Mouse (Mus musculus) layer of hippocampus, postnatal 36 days (tissue): ENCODE measurements around the gene Aldh18a1. TPM values are rescaled to one million over a fixed set of nuclear protein-coding genes. Genes with fewer than 3 reads are reported as not detected.
"Not testable (repeated sequence)": the region's sequence is repeated elsewhere in the genome, so short reads cannot be mapped to it uniquely, and the experiment has no call there.

Experiments used
- DNase-seq, 2 experiments: peaks; one replicate each; pipeline ENCODE4 v3.0.0; 2022
- total RNA-seq, 2 experiments: library from RNA; stranded (reverse); gene quantifications; 2 replicates each; pipeline ENCODE4 v1.2.3; 2021

The Aldh18a1 gene
- total RNA-seq, 2 experiments from 2014 or later, result 22.8 to 23.0 TPM

DNA sequence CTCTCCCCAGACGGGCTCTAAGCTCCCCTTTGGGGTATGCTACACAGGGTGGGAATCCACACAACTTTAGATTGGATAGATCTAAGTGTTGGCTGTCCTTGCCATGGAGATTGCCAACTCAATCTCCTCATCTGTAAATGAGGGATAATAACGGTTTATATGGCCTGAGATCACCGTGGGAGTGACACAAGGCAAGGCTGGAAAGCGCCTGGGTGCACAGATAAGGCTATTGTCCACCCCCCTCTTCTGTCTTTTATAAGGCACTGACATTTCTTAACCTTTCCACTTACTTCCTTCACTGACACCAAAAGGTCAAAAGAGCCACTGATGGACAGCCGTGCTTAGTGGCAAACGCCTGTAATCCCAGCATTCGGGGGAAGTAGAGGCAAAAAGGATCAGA is 1.4 kb downstream of the Aldh18a1 start:
- no peak for DNase-seq

GRCm38 (mm10) chr19:40581662-40582061 is 6.6 kb downstream of the Aldh18a1 start:
- no peak for DNase-seq

DNA sequence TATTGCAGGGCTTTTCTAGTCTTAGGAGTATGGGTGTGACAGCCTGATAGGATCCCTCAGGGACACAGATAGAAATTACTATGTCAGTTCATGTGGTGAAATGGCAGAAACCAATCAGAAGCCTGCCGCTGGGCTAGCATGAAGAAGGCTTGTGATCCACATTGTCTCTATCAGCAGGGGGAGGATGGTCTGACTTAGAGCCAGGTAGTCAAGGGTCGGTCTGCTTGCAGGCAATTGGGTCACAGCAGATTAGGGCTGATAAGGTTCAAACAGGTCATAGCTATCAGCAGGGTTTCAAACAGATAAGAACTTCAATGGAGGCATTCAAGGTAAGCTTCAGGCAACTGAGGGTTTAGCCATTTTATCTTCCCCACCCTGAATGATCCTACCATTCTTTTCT is 7.4 kb downstream of the Aldh18a1 start:
- DNase-seq, result no peak

- no peak for DNase-seq
Observed at GRCm38 (mm10) chr19:40575438-40575837, 12.8 kb downstream of the Aldh18a1 start.

- DNase-seq, result no peak
Observed at GRCm38 (mm10) chr19:40570726-40571125, 17.5 kb downstream of the Aldh18a1 start.

DNA sequence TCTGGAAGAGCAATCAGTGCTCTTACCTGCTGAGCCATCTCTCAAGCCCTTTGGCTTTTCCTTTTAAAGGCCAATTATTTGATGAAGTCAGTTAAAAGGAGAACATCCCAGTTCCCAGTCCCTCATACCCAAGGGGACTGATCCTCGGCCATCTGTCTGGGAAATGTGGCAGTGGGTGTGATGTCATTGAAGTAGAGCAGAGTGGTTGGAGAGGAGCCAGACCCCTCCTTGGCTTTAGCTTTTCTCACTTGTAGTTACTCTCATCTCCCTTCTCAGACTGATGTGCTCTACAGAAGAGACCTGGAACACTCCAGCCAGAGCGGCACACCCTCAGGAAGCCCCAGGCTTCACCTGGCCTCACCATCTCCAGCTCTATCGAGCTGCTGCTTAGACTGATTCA is 20.6 kb downstream of the Aldh18a1 start:
- DNase-seq, result no peak

DNA sequence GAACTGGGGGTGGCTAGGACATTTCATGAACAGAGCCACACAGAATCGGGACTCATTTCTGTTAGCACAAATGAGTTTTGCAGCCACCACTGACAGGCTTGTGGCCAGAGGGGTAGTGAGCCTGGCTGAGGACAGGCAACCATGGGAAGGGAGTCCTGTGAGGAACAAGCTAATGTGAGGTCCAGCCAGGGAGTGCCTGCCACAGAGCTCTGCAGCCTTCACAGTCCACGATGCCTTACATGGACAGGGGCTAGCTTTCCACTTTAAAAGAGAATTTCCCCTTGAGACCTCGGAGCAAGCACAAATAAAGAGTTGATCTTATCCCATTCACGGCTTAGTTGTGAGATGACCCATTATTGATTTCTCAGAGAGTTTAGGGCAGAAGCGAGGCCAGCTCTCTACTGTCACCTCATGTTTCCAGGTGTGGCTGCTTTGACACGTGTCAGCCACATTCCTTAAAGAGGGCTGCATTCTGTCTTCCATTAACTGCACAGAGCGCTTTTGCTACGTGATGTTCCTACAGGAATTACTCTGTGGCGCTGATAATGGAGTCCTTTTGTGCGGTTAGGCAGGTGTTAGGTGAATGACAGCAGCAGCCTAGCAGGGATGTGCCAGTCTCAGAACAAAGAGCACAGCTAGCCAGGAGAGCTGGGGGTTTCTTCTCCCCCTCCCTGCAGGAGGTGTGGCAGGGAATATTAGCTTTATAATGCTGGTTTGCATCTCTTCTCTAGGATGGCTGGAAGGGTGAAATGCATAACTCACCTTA is 24.2 kb downstream of the Aldh18a1 start:
- DNase-seq, result no peak

GRCm38 (mm10) chr19:40561521-40561920 is 26.7 kb downstream of the Aldh18a1 start:
- DNase-seq, result not testable (repeated sequence)

GRCm38 (mm10) chr19:40556029-40556428 is 32.2 kb downstream of the Aldh18a1 start:
- DNase-seq, result no peak

- no peak for DNase-seq
Observed at GRCm38 (mm10) chr19:40555136-40555535, 33.1 kb downstream of the Aldh18a1 start.

DNA sequence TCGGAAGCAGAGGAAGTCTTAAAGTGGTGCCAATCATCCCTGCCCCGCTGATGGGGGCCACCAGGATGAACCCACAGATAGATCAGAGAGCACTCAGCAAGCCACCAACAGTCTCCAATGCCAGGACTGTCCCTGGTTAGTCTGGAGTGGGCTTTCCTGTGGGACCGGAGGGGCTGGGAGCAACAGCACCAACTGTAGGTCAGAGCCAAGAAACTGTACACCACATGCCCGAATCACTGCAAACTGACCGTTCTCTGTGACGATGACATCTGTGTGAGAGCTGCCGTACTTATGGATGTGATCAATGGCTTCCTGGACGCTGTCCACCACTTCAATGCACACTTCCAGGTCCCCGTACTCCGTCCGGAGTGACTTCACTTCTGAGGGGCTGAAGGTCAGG is 33.9 kb downstream of the Aldh18a1 start:
- DNase-seq, result no peak

- DNase-seq, result no peak
Observed at GRCm38 (mm10) chr19:40553849-40554248, 34.4 kb downstream of the Aldh18a1 start.

- DNase-seq, result no peak
Observed at GRCm38 (mm10) chr19:40553014-40553789, 35.1 kb downstream of the Aldh18a1 start.

GRCm38 (mm10) chr19:40549516-40550135 is 38.6 kb downstream of the Aldh18a1 start:
- DNase-seq, result no peak

- DNase-seq, result no peak
Observed at GRCm38 (mm10) chr19:40548796-40549515, 39.3 kb downstream of the Aldh18a1 start.

- no peak for DNase-seq
Observed at GRCm38 (mm10) chr19:40548386-40548785, 39.9 kb downstream of the Aldh18a1 start.

DNA sequence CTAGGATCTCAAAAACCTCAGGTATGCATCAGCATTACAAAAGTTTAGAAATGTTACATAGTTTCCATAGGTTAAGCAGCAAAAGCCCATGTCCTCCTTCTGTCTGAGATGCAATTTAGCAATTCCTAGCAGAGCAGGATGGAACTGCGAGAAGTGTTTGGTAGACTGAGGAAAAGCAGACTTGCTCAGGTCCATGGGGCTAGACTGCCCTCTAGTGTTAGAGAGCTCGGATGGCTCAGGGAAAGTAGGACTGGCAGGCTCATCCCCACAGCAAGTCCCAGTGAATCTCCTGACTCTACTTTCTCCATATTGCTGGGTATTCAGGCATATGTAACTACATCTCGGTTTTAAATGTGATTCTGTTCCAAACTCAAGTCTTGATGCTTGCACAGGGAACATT is 43.4 kb downstream of the Aldh18a1 start:
- DNase-seq, result peak; percentile 60 to 62

- DNase-seq, result no peak
Observed at GRCm38 (mm10) chr19:40542776-40543175, 45.5 kb downstream of the Aldh18a1 start.

GRCm38 (mm10) chr19:40536526-40536925 is 51.7 kb downstream of the Aldh18a1 start:
- no peak for DNase-seq

- DNase-seq, result no peak
Observed at GRCm38 (mm10) chr19:40532525-40532924, 55.7 kb downstream of the Aldh18a1 start.

DNA sequence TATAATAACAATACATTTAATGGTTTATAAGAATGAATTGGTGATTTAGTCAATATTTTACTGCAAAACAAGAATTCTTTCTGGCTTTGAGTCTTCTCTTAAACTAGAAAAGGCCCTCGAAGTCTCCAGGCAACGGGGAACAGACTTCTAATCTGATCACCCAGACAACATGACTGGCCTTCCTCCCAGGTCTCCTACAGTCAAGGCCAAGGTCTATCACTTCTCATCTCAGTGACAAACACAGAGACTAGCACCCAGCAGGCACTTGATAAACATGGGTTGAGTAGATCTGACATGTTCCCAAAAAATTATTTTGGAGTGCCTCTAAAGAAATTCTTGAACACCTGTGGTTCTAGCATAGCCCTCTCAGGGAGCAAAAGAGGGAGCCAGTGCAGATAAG is 57.9 kb downstream of the Aldh18a1 start:
- DNase-seq, result no peak

DNA sequence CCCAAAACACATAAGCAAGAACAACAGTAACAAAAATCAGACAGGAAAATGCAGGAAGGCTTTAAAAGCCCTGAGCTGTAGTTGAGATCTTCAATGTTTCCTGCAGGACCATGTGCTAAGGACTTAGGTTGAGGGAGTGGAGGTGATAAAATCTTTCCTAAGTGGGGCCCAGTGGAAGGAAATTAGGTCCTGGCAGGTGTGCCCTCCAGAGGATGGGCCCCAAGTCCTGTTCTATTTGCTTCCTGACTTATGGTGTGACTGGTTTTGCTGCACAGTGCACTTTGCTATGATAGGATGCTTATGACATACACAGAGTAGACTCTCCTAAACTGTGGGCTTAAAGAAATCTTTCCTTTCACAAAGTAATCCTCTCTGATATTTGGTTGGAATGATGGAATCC is 60.0 kb downstream of the Aldh18a1 start:
- no peak for DNase-seq
